In genomic region chr6:99532458-99532857, GRCm38 (mm10) we compare ENCODE assay signal across 29 mouse cellular contexts. TPM values are rescaled to one million over a fixed set of nuclear protein-coding genes. Genes with fewer than 3 reads are reported as not detected.
DNase-seq lines count a peak whose midpoint lies in the region; ATAC-seq lines count a peak whose summit lies in the region.
"Had no signal": no experiment of that assay in that cellular context is flagged by ENCODE, and none has a peak within 500 bp of the region (broad histone marks: within the 10 kb centered on the region; RNA-seq: fewer than 3 reads in every experiment).

No protein-coding gene starts in this region.

- no peaks in the 10 kb centered on the region for H3K36me3 ChIP-seq in liver, embryonic 16.5 days (ENCODE audit: control insufficient read depth, insufficient read depth)
- H3K36me3 ChIP-seq in liver, embryonic 12.5 days: no peaks in the 10 kb centered on the region
- H3K36me3 ChIP-seq: G1E; intestine, embryonic 15.5 days had no signal

- H3K4me1 ChIP-seq in liver, embryonic 16.5 days (ENCODE audit: control insufficient read depth, low read depth, low read length): peaks cover 8% of the 10 kb centered on the region
- peaks cover 10% of the 10 kb centered on the region; the same call in 1 of the 2 replicates for H3K4me1 ChIP-seq in liver, embryonic 12.5 days
- H3K4me1 ChIP-seq: embryonic facial prominence, embryonic 13.5 days; forebrain, embryonic 10.5 days; forebrain, embryonic 13.5 days; hindbrain, embryonic 10.5 days; hindbrain, embryonic 13.5 days; intestine, embryonic 15.5 days had no signal

- H3K4me3 ChIP-seq in liver, embryonic 16.5 days (ENCODE audit: low read depth, low read length): no peak overlapping the region
- H3K4me3 ChIP-seq in liver, embryonic 12.5 days: no peak overlapping the region
- H3K4me3 ChIP-seq: embryonic facial prominence, embryonic 10.5 days; embryonic facial prominence, embryonic 13.5 days; erythroblast, embryonic 14.5 days; forebrain, embryonic 10.5 days; forebrain, embryonic 13.5 days; heart, adult 2 months; hindbrain, embryonic 10.5 days; hindbrain, embryonic 13.5 days; intestine, embryonic 15.5 days had no signal

- H3K27me3 ChIP-seq in liver, embryonic 16.5 days (ENCODE audit: control insufficient read depth, insufficient read depth, low read depth, low read length): no peaks in the 10 kb centered on the region
- no peaks in the 10 kb centered on the region for H3K27me3 ChIP-seq in liver, embryonic 12.5 days (replicated peaks)
- H3K27me3 ChIP-seq: CH12.LX; embryonic facial prominence, embryonic 13.5 days; forebrain, embryonic 13.5 days; intestine, embryonic 15.5 days; Patski had no signal

- no peak overlapping the region for H3K9ac ChIP-seq in liver, embryonic 16.5 days (ENCODE audit: low read depth, low read length)
- H3K9ac ChIP-seq in liver, embryonic 12.5 days: no peak overlapping the region
- H3K9ac ChIP-seq: embryonic facial prominence, embryonic 13.5 days; forebrain, embryonic 13.5 days; hindbrain, embryonic 13.5 days; intestine, embryonic 15.5 days had no signal

- H3K9me3 ChIP-seq in liver, embryonic 16.5 days (replicated peaks; ENCODE audit: control insufficient read depth, low read length): 0 out of 2 replicates have a peak, but pooled peaks cover under 1% of the 10 kb centered on the region
- peaks cover 1% of the 10 kb centered on the region for H3K9me3 ChIP-seq in liver, embryonic 12.5 days (replicated peaks)
- H3K9me3 ChIP-seq: intestine, embryonic 15.5 days had no signal

- H3K4me2 ChIP-seq in liver, embryonic 16.5 days (ENCODE audit: low read depth, low read length): no peak overlapping the region
- no peak overlapping the region for H3K4me2 ChIP-seq in liver, embryonic 12.5 days
- H3K4me2 ChIP-seq: embryonic facial prominence, embryonic 13.5 days; forebrain, embryonic 13.5 days; heart, embryonic 11.5 days; hindbrain, embryonic 13.5 days; intestine, embryonic 15.5 days had no signal

- peak; percentile 83 for DNase-seq in heart, adult 11 months
- DNase-seq in heart, adult 18-20 months: no peak
- DNase-seq in yolk sac, embryonic 10.5 days (ENCODE audit: low spot score): peak; percentile 37
- no peak for DNase-seq in testis, postnatal 14 days (ENCODE audit: low spot score)
- DNase-seq: adrenal gland, postnatal 10 days; adrenal gland, postnatal 36 days; B cell, adult 2 months; cerebellum, adult 18-20 months; cerebellum, adult 9-10 months; cerebellum, postnatal 14 days; gastrocnemius, postnatal 10 days; gastrocnemius, postnatal 36 days; heart, adult 2 months had no signal

- ATAC-seq in liver, embryonic 16.5 days (ENCODE audit: low read depth): peak; percentile 37; the same call in 1 of the 2 replicates
- ATAC-seq in liver, embryonic 12.5 days: no peak
- ATAC-seq: forebrain, embryonic 13.5 days; forebrain, embryonic 16.5 days; hindbrain, embryonic 16.5 days; intestine, embryonic 15.5 days; Patski had no signal

- 40% methylated on average over 4 of the region's 4 CpGs for WGBS in liver, embryonic 16.5 days (ENCODE audit: insufficient replicate concordance)
- WGBS in liver, embryonic 12.5 days (ENCODE audit: insufficient replicate concordance): 67% methylated on average over 4 of the region's 4 CpGs

- H3K27ac ChIP-seq in liver, embryonic 16.5 days (ENCODE audit: low read length): peak overlapping the region; percentile 29; the same call in 1 of the 2 replicates
- H3K27ac ChIP-seq in liver, embryonic 12.5 days: no peak overlapping the region
- H3K27ac ChIP-seq: embryonic facial prominence, embryonic 10.5 days; embryonic facial prominence, embryonic 13.5 days; forebrain, embryonic 10.5 days; forebrain, embryonic 13.5 days; heart, adult 2 months; hindbrain, embryonic 10.5 days; hindbrain, embryonic 13.5 days; intestine, embryonic 15.5 days had no signal

RNA-seq across cellular contexts. Expression of gene Foxp1, which starts 9.9 kb away (rescaled TPM):
- total RNA-seq in heart, adult 18-20 months (2021): 10 to 100 TPM; 29.4 to 32.8 TPM
- 12.3 and 13.6 TPM in 2 replicates for polyA plus RNA-seq in liver, embryonic 16.5 days (2015; fragmentation: Nextera tagmentation; extraction: Ambion mirVana)
- 25.5 and 29.3 TPM in 2 replicates for polyA plus RNA-seq in liver, embryonic 12.5 days (2016; fragmentation: Nextera tagmentation; extraction: Ambion mirVana)

Comparison
In these comparisons a context has a peak if more than half of its experiments do, and no peak if none do; other contexts are left out.
1. DNase-seq: peak in heart, adult 11 months (single experiment) and yolk sac, embryonic 10.5 days (single experiment); none in heart, adult 18-20 months (0 of 2) and testis, postnatal 14 days (single experiment).